Mouse (Mus musculus) urinary bladder, adult 2 months (tissue): ENCODE data around the gene Gpr55. TPM values are rescaled to one million over a fixed set of nuclear protein-coding genes. Genes with fewer than 3 reads are reported as not detected.
A peak's percentile ranks its signal among the peaks of the same experiment; 100 is the strongest.
"Not testable (repeated sequence)": the region's sequence is repeated elsewhere in the genome, so short reads cannot be mapped to it uniquely, and the experiment has no call there.

Experiments used
- DNase-seq: peaks from one replicate; pipeline ENCODE4 v3.0.0; 2022; ENCODE audit warnings: low spot score
- polyA plus RNA-seq: library from polyadenylated mRNA; depleted of rRNA; stranded (reverse); fragments of >200 nt; gene quantifications from 2 replicates; pipeline ENCODE4 v1.2.3, GENCODE M21; 2012; rRNA removed

Gpr55 gene
- polyA plus RNA-seq = 0.06 and 0.08 TPM in 2 replicates

DNA sequence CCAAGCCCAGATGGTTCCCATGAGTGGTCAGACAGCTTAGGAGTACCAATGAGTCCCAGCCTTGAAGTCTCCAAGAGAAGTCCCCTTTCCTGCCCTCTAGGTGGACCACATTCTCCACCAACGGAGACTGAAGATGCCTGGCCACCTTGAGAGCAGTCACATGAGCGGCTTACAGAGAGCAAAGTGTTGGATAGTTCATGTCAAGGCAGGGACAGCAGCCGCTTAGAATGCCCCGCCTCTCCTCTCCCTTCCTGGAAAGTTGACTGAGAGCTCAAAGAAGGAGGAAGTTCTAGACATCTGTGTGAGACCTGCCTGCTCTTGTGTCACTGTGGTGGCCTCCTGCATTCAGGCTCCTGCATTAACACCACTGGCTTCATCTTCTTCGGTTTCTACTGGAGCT lies at the start of gene Gpr55:
Gpr55 (minus strand) TSS at position 135 of the 400 bp plus-strand sequence.
- DNase-seq = no peak

DNA sequence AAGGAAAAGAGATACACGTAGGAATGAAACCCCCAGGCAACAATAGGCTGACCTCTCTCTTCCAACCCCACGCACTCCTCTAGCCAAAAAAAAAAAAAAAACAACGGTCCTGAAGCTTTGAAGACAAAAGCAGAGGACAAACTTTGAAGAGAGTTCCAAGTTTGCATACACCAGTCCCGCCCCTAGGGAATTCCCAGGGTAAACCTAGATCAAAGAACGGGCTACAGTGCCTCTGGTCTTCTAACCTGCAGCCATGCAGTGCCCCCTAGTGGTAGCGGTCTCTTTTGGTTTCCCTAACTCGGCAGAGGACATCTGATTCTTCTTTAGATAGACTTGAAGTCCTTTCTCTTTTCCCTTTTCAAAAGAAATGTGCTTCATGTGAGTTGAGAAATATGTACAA lies 47.0 kb upstream of the Gpr55 start:
- DNase-seq = peak; percentile 61

DNA sequence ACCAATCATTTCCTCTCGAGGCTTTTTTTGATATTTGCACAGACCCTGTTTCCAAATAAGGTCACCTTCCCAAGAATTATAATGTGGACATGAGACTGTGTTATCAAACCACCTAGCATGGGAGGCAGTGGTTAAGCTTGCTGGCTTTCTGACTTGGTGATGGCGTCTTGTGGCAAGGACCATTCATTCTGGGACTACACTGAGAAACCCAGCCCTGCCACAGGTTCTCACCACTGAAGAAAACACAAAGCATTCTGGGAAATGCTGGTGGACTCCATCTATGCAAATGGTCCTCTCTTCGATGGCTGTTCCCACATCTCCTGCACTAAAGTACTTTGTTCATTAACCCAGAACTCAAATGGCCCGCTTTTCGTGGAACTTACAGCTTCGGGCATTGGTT lies 45.2 kb upstream of the Gpr55 start:
- DNase-seq = no peak

DNA sequence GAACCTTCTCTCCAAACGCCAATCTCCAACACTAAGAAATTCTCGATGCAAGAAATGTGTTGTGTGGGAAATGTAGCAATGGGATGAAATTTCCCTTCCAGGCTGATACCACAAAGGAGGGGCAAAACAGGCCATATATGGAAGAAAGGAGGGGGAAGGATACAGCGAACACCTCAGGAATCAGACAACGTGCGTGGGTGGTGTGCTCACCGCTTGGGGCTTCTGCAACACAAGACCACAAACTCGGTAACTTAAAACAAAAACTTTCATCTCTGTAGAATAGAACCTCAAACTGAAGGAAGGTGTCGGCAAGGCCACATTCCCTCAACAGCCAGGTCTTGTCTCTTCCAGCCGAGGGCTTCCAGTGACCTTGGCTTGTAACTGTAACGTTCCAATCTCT lies 44.7 kb upstream of the Gpr55 start:
- no peak for DNase-seq

DNA sequence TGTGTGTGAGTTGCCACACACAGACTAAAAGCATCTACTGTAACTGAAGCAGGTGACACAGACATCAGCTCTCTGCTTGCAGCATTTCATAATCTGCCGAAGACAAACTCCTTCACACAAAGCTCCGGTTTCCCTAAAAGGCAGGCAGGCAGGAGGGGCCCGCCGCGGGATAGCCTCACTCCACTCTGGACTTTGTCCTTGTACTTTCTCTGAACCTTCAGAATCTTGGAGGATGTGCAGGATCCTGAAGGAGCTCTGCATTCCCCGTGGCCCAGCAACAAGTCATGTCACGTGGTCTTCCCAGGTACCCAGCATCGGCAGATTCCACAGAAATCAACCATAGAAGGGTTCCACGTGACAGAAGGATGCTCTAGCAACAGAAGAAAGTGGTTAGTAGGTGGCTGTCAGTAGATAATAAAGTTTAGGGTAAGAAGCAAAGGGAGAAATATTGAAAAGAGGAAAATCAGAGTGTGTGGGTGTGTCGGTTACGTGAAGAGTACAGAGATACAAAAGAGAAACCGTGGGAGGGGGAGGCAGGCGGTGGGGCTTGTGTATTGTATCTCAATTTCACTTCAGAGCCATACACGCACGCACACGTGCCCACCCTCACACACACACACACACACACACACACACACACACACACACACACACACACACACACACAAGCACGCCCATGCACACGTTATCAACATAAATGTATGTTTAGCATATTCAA lies 39.2 kb upstream of the Gpr55 start:
- no peak for DNase-seq

DNA sequence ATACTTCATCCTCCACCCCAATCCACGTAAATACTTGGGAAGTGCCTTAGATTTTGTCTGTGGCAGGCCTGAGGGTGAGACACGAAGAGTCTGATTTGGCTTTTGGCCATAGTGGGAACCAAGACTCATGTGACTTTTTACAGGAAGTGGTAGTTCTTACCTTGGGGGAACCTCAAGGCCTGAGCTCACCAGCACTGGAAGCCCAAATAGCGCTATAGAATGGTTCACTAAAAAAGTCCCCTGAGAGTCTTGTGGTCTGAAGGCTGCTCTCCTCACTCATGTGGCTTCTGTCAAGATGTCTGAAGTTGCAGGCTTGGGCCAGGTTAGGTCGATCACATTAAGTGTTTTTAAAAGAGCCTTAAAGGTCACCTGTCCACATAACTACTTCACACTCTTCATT lies 37.2 kb upstream of the Gpr55 start:
- DNase-seq = no peak

DNA sequence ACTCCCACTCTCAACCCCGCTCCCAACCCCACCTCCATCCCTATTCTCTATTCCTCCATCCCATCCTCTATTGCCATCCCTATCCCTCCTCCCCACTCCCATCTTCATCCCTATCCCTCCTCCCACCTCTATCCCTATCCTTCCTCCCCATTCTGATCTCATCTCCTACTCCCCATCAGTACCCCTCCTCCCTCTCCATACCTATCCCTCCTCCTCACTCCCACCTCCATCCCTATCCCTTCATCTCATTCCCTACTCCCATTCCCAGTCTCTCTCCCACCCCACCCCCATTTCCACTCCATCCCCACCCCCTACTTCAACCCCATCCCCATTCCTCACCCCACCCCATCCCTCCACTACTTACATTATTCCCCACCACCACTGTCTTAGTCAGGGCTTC lies 36.4 kb upstream of the Gpr55 start:
- no peak for DNase-seq

DNA sequence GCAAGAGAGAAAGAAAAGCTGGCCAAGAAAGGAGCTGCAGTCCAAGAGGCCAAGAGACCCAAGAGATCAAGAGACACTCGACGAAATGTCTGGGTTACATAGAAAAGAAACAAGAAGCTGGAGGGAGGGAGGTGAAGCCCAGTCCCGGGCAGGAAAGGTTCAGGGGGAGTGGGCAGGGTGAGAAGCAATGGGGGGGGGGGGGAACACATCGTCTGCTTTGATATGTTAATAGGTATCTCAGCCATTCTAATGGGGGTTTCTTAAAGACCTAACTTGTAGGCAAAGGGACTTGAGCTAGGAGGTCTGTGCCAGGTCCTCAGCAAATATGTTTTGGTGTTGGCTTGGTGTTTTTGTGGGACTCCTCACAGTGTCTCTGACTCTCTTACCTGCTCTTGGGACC lies 32.7 kb upstream of the Gpr55 start:
- no peak for DNase-seq

DNA sequence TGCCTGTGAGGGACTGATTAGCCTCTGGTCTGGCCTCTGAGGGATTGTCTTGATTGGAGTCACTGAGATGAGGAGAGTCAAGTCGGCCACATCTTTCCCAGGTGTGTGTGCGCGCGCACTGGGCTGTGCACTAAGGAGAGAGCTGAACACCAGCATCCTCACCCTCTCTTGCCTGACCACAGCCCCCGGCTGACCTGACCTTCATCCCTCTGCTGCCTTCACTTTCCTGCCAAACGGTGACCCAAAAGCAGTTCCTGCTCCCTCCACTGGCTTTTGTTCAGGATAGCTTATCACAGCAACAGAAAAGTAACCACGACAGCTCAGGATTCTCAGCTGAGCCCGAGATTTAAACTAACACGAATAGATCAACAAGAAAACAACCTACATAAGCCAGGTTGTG lies 31.4 kb upstream of the Gpr55 start:
- no peak for DNase-seq

DNA sequence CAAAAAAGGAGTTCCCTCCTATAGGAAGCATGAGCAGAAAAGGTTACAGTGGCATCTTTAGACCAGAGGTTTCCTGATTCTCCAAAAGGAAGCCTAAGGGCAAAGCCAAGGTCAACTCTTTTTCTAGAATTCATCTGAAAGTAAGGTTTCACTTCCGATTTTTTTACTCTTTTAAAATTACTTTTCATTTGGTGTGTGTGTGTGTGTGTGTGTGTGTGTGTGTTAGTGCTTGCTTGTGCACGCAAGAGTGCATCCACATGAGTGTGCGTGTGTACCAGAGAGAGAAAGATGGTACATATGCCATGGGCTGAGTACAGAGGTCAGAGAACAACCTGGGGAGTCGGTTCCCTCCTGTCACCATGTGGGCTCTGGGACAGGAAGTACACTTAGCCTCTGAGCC lies 28.1 kb upstream of the Gpr55 start:
- not testable (repeated sequence) for DNase-seq

DNA sequence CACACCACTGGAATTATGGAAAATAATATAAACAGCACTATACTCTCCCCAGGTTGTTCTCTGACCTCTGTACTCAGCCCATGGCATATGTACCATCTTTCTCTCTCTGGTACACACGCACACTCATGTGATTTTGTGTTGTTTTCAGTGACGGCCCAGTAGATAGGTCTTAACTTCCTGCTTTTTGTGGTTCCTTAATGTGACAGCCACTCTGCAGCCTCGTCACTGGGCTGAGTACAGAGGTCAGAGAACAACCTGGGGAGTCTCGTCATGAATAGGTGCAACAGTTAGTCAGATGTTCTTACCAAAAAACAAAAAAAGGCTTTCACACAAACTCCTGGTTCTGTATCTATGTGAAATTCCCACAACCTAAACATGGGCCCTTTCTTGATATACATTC lies 27.5 kb upstream of the Gpr55 start:
- DNase-seq = no peak

DNA sequence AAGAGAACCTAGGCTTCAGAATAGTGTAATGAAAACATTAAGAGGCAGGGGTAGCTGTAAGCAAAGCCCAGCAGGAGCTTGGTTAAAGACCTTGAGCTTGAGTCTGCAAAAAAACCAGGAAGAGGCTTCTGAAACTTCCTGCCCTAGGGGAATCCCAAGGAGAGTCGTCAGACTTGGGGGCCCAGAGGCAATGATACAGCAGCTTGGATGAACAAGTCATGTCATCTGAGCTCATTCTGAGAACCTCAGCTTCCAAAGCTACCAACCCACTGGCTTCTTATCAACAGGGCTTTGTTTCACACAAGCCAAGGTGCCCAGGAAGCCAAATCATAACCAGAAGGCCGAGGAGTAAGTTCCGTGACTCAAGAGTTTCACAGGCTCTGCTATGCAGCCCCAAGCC lies 25.0 kb upstream of the Gpr55 start:
- no peak for DNase-seq

DNA sequence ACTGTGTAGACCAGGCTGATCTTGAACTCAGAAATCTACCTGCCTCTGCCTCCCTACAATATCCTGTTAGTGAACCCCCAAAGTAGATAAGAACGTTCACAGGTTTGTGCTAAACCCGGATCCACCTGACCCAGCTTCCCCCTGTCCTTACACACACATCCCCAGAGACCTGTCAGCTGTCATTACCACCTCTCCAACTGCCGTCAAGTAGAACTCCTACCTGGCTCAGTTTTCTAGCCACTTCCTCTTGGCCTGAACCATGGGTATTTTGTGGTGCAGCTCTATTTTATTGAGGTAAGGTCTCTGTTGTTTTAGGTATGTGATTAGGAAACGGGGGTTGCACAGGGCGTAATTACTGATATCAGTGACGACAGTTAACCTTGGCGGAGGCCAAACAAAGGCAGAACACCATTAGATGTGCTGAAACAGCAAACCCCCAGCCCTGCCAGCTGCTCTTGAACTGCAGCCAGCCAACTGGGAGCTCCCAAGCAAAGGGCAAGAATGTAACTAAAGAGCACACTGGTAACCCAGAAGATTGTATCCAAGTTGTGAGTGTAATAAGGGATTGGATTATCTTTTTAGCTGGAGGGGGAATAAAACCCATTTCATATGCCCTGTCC lies 21.0 kb upstream of the Gpr55 start:
- DNase-seq = no peak

DNA sequence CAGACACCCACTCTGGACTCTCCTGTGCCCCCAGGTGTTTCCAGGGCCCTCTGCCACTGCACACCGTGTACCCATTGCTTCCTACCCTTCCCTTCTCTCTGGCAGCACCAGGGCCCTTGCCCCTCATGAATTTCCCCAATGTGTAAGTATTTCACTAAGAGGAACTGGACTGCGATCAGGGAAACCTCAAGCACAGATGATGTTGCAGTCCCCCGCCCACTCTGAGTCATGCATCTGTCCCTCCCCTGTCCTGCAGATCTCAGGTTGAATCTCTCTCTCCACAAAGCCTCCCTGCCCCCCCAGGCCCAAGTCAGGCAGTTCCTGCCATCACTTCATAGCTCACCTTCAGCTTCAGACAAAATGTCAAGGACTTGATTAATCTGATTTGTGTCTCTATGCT lies 16.9 kb upstream of the Gpr55 start:
- DNase-seq = no peak

DNA sequence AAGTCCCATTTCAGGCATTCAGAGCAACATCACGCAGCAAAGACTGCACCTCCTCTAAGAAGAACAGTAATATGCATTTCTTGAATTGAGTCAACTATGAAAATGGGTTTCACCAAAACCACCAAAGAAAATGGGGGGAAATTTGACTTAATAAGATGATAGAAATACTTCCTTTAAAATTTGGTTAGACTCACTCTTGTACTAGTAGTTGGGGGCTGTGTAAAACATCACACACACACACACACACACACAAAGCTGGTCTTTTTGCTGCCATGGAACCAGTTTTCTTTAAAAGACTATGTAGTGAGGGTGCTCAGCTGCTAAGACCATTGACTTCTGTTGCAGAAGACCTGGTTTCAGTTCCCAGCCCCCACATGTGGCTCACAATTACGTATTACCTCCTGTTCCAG lies 12.7 kb upstream of the Gpr55 start:
- DNase-seq = no peak

DNA sequence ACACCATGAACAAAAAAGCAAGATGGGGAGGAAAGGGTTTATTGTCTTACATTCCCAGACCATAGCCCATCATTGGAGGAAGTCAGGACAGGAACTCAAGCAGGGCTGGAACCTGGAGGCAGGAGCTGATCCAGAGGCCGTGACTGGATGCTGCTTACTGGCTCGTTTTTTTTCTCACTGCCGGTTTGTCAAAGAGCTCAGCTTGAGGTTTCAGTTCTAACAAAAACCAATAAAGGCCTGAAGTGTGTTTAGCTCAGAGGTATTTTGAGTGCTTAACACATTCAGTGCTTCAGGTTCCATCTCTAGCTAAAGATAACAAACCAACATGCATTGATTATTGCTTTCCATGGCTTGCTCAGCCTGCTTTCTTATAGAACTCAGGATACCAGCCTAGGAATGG lies 11.5 kb upstream of the Gpr55 start:
- DNase-seq = no peak

DNA sequence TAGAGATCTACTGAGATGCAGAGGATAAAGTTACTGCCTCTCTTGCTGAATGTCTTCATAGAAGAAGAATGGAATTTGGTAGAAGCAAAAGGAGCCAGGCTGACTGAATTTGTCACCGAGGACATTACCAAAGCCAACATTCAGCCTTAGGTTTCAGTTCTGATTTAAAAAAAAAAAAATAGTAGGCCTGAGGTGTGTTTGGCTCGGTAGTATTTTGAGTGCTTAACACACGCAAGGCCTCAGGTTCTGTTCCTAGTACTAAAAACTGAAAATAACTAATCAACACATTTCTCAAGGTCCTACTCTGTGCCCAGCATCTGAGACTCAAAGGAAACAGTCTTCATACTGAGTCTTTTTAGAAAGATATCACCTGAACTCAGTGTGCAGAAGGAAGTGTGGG lies 10.3 kb upstream of the Gpr55 start:
- DNase-seq = no peak

DNA sequence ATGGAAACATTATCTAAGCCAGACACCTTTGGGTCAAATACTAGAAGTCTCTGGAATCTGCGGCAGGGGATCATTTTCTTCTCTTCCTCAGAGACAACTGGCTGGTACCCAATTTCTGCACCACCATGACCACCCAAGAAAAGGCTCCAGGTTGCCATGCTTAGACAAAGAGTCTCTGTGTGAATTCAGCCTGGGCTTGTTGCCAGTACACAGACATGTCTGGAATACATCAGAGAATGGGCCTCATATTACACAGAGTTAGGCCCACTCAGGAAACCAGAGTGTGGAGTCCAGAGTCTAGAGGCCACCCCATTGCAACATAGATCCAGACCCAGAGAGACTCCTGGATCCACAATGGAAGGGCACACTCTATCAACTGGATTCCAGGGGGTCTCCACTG lies 8.7 kb upstream of the Gpr55 start:
- DNase-seq = no peak

DNA sequence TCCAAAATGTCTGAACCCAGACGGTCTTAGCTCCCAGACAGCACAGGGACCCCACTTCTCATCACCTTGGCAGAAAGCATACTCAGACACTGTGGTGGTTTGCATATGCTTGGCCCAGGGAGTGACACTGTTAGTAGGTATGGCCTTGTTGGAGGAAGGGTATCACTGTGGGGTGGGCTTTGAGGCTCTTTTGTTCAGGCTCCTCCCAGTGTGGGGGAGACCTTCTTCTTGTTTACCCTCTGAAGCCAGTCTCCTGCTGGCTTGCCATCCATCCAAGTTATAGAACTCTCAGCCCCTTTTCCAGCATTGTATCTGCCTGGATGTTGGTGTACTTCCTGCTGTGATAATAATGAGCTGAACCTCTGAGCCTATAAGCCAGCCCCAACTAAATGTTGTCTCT lies 8.3 kb upstream of the Gpr55 start:
- DNase-seq = no peak

DNA sequence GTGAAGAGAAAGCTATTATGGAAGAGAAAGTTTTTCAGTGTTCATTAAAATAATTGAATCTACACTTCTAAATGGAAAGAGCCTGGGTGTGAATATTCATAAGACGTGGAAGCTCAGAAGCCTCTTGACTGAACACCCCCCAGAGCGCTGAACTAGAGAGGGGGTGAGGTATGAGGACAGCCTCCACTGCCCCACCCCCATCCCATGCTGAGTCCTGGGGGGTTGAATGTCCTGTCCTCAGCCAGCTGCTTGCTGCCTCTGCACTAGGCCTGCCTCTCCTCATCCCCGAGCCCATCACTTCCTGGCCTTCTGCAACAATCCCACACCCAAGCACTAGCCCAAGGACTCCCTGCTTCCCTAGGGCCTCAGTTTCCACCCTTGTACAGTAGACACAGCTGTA lies 5.0 kb upstream of the Gpr55 start:
- DNase-seq = no peak

DNA sequence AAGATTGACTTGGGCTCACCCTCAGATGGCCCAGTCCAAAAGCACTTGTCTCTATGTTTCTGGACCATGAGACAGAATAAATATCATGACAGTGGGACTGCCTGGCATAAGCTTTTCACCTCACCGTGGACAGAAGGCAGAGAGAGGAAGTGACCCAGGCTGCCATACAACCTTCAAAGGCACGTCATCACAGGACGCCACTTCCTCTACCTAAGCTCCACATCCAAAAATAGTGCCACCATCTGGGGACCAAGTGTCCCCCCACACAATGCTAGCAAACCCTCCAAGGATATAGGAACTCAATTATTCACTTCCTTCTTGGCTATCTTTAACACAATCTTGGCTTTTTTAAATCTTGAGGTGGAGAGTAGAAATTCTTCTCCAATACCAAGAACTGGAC lies 1.3 kb upstream of the Gpr55 start:
- no peak for DNase-seq

DNA sequence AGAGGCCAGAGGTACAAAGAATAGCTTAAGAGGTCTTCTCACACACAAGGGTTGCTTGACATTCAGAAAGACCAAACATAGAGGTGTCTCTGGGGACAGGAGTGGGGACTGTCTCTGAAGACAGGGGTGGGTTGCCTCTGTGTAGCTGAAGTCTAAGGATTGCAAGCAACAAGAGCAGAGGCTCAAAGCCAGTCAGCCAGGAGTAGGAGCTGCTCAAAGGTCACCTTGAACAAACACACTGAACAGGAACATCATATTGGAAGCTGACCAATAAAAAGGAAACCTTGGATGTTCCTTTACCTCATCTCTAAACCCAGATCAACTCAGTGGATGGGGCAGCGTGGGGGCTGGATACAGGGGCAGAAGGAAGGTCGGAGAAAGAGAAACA lies 924 bp downstream of the Gpr55 start:
- DNase-seq = no peak

DNA sequence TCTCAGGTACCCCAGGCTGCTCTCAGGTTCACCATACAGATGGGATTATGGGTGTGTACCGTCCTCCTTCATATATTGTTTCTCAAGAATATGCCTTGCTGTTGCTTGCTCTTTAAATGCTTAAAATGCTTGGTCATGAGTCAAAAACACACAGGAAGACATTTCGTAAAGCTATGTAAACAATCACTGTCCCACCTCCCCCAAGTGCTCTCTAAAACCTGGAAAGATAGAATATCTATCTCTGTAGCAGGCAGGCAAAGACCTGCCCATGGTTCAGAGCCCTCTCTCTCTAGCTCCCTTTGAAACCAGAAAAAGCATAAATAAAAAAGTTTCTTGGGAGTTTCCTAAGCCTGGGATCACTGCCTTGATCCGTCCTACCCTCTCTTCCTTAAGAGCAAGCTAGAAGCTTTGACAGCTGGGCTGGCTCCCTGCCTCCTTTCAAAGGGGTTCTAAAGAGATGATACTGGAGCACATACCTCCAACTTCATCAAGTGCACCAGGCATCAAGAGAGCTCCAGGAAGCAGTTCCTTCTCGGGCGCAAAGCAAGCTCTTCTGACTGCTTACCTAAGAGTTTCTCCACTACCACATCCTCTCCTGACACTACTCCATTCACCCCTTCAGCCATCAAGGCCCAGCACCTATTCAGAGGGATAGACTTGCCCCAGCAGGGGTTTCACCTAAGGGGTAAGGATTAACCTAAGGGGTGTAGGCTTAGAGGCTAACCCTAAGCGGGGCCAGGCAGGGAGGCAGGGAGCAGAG lies 1.5 kb downstream of the Gpr55 start:
- DNase-seq = no peak
